Mouse (Mus musculus) lung, postnatal 0 days (tissue): Measurements from ENCODE around the gene Tbl1xr1.

Experiments used
- CTCF ChIP-seq: IDR thresholded peaks from 2 replicates; pipeline ENCODE4 v1.5.1; 2016; ENCODE audit warnings: antibody characterized with exemption, mild to moderate bottlenecking
- EP300 ChIP-seq: IDR thresholded peaks from 2 replicates; pipeline ENCODE4 v1.6.1; 2016; ENCODE audit warnings: antibody characterized with exemption, mild to moderate bottlenecking, control low read depth

- TF ChIP-seq CTCF, result no peak
- TF ChIP-seq EP300, result no peak
These were observed 97.8 kb downstream of the Tbl1xr1 start for GRCm38 (mm10) chr3:22174232-22174631.
